Mouse (Mus musculus) ES-E14 (cell line): Measurements from ENCODE around the gene Camkk1. TPM values are rescaled to one million over a fixed set of nuclear protein-coding genes. Genes with fewer than 3 reads are reported as not detected.

Source experiments
- DNase-seq: peaks from one replicate; pipeline ENCODE4 v3.0.0-alpha.2; 2013; ENCODE audit warnings: low read depth, low spot score
- H3K27ac ChIP-seq: 2 replicates; pipeline ENCODE4 v1.5.1; 2012; ENCODE audit warnings: low read depth, mild to moderate bottlenecking, low read length, moderate library complexity, mixed read lengths; ENCODE audit not compliant: poor library complexity, insufficient read depth, severe bottlenecking
- H3K36me3 ChIP-seq: 2 replicates; pipeline ENCODE4 v1.6.1; 2012; ENCODE audit warnings: mild to moderate bottlenecking, low read length, moderate library complexity, mixed read lengths; ENCODE audit not compliant: control insufficient read depth, poor library complexity, insufficient read depth, severe bottlenecking
- H3K4me1 ChIP-seq, 2 experiments: fragments of 150-350 bp in 1 of 2; sonication (generic) in 1 of 2; 2 replicates each; pipeline ENCODE4 v1.6.1; 2012; ENCODE audit warnings: low read length in 2 of 2, mild to moderate bottlenecking in 1 of 2, mixed read lengths in 1 of 2; ENCODE audit not compliant: control insufficient read depth in 2 of 2, insufficient read depth in 2 of 2, poor library complexity in 1 of 2
- H3K4me3 ChIP-seq, 2 experiments: fragments of 150-350 bp in 1 of 2; sonication (generic) in 1 of 2; 2 replicates each; pipeline ENCODE4 v1.5.1; 2012; ENCODE audit warnings: low read length in 2 of 2, low read depth in 1 of 2, mild to moderate bottlenecking in 1 of 2, mixed read lengths in 1 of 2; ENCODE audit not compliant: insufficient read depth in 1 of 2, poor library complexity in 1 of 2, severe bottlenecking in 1 of 2
- H3K9ac ChIP-seq: 2 replicates; pipeline ENCODE4 v1.6.1; 2012; ENCODE audit warnings: low read depth, mild to moderate bottlenecking, low read length, mixed read lengths; ENCODE audit not compliant: poor library complexity, insufficient read depth, severe bottlenecking
- H3K9me3 ChIP-seq: fragments of 150-350 bp; sonication (generic); 2 replicates; pipeline ENCODE4 v1.6.1; 2012; ENCODE audit warnings: low read depth, mild to moderate bottlenecking, low read length; ENCODE audit not compliant: control insufficient read depth, insufficient read depth
- CHD2 ChIP-seq: IDR thresholded peaks from 2 replicates; pipeline ENCODE4 v1.6.1; 2014; ENCODE audit warnings: mild to moderate bottlenecking, low read depth, low read length, inconsistent platforms
- HCFC1 ChIP-seq: IDR thresholded peaks from 2 replicates; pipeline ENCODE4 v1.6.1; 2012; ENCODE audit warnings: low read length, inconsistent platforms, borderline replicate concordance; ENCODE audit not compliant: insufficient read depth
- MAFK ChIP-seq: IDR thresholded peaks from 2 replicates; pipeline ENCODE4 v1.6.1; 2014; ENCODE audit warnings: mild to moderate bottlenecking, low read depth, low read length, inconsistent platforms; ENCODE audit not compliant: insufficient read depth
- ZC3H11A ChIP-seq: IDR thresholded peaks from 2 replicates; pipeline ENCODE4 v1.6.1; 2012; ENCODE audit warnings: low read depth, mild to moderate bottlenecking, inconsistent platforms, low read length, borderline replicate concordance
- ZNF384 ChIP-seq: IDR thresholded peaks from 2 replicates; pipeline ENCODE4 v1.6.1; 2012; ENCODE audit warnings: low read depth, low read length, inconsistent platforms
- in situ Hi-C, 2 experiments: fragments of 600-800 bp; cut with MboI; formaldehyde crosslinking; loops; one replicate each; pipeline ENCODE4 v1.15.1; 2025; ENCODE audit warnings: low sequenced_read_pairs in 2 of 2, inconsistent platforms in 1 of 2; ENCODE audit not compliant: unreplicated experiment in 2 of 2
- total RNA-seq: library from RNA; depleted of rRNA; stranded (reverse); fragments of 300-350 nt; gene quantifications from 2 replicates; pipeline ENCODE4 v1.2.3, GENCODE M21; 2012; rRNA removed

The Camkk1 gene
- 4.3 and 4.5 TPM in 2 replicates for total RNA-seq

DNA sequence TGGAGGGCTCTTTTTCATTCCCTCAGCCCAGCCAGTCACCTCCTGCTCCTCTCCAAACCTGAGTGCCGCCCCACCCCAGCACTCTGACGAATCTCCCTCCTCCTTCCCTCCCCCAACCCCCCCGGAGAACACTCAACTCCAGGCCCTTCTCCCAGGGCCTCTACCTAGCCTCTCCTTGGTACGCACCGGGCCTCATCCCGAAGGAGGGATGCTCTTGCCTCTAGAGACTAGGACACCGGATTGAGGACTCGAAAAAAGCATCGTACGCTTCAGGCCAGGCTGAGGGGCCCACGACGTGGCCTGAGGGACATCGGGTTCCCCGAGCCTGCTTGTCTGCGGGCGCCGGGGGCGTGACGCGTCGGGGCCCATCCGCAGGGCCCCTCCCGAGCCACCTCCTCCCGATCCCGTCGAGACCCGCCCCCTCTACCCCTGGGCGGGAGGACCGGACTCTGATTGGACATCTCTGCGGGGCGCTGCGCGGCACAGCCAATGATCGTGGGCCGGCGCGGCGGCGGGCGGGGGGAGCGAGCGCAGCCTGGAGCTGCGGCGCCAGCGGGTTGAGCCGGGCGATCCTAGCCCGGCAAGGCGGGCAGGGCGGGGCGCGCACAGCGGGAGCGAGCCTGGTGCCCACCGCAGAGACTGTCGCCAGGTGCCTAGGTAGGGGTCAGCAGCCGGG lies at the start of gene Camkk1:
Camkk1 (plus strand) TSS at position 538 of the 676 bp plus-strand sequence.
- no peak within 1 kb of the TSS for H3K27ac ChIP-seq
- in situ Hi-C loops: no loop called here
- TF ChIP-seq ZC3H11A: no peak

GRCm38 (mm10) chr11:72974995-72975503 lies 43.8 kb upstream of the Camkk1 start:
- Histone ChIP-seq H3K36me3 (no peaks in the 10 kb centered on the region), H3K4me3 (peak overlapping the region in 1 of 2 experiments; percentile 52; a peak in 2 of 4 replicates), H3K9ac (no peak overlapping the region), H3K27ac (no peak overlapping the region), H3K9me3 (no peaks in the 10 kb centered on the region), H3K4me1 (peaks cover 3 to 8% of the 10 kb centered on the region in 2 experiments; a peak in 2 of 4 replicates)
- no peak for TF ChIP-seq HCFC1
- TF ChIP-seq ZNF384: no peak
- TF ChIP-seq CHD2: no peak
- no peak for TF ChIP-seq MAFK
- no peak for TF ChIP-seq ZC3H11A
- DNase-seq: no peak
- in situ Hi-C loops: no loop called here

More for the DNA sequence above, at the start of gene Camkk1:
- H3K4me1 ChIP-seq: peaks cover 0 to 4% of the 10 kb centered on the region in 2 experiments; a peak in 1 of 4 replicates
- DNase-seq: peak; percentile 78
- H3K9ac ChIP-seq: peak within 1 kb of the TSS; percentile 20
- peak within 1 kb of the TSS; percentile 72 to 98 for H3K4me3 ChIP-seq
- H3K9me3 ChIP-seq: no peaks in the 10 kb centered on the region
- H3K36me3 ChIP-seq: no peaks in the 10 kb centered on the region

- no peak overlapping the region for H3K27ac ChIP-seq
- H3K9me3 ChIP-seq: no peaks in the 10 kb centered on the region
- peaks cover 0 to 7% of the 10 kb centered on the region in 2 experiments; a peak in 2 of 4 replicates for H3K4me1 ChIP-seq
- TF ChIP-seq HCFC1 (no peak), CHD2 (no peak), ZNF384 (no peak), ZC3H11A (no peak), MAFK (no peak)
- in situ Hi-C loops: no loop called here
- no peak overlapping the region for H3K9ac ChIP-seq
- H3K4me3 ChIP-seq: no peak overlapping the region
- DNase-seq: no peak
- no peaks in the 10 kb centered on the region; the same call in 1 of the 2 replicates for H3K36me3 ChIP-seq
Measured at GRCm38 (mm10) chr11:72982516-72982915, 36.3 kb upstream of the Camkk1 start.

DNA sequence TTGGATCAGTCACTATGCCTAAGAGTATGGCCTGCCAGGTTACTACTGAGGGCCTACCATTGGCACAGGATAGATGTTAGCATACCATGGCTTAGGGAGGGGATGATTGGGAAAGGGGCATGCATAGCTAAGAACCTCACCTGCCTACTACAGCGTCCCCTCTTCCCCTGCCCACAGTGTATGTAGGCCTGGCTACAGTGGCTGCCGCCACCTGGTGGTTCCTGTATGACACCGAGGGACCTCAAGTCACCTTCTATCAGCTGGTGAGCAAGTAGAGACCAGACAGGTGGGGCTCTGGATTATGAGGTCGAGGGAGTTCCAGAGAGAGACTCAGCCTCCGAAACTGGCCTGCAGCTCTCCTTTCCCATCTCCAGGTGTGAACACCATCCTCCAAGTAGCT lies 35.5 kb upstream of the Camkk1 start:
- H3K36me3 ChIP-seq: no peaks in the 10 kb centered on the region; the same call in 1 of the 2 replicates
- no peak overlapping the region for H3K27ac ChIP-seq
- TF ChIP-seq MAFK (no peak), ZNF384 (no peak), CHD2 (no peak), HCFC1 (no peak), ZC3H11A (no peak; the same call in 1 of the 2 replicates)
- H3K4me1 ChIP-seq: peaks cover 0 to 7% of the 10 kb centered on the region in 2 experiments; a peak in 2 of 4 replicates
- in situ Hi-C loops: no loop called here
- H3K9me3 ChIP-seq: no peaks in the 10 kb centered on the region
- no peak overlapping the region for H3K4me3 ChIP-seq
- H3K9ac ChIP-seq: no peak overlapping the region
- DNase-seq: no peak
